Mouse (Mus musculus): ENCODE measurements at regions not wholly inside any gene's neighbourhood (a gene's known extent, or its start where the extent isn't known, plus 50 kb on each side); places are given as distances from the start of the nearest gene placed in this dataset.
"Not testable (repeated sequence)": the region's sequence is repeated elsewhere in the genome, so short reads cannot be mapped to it uniquely, and the experiment has no call there.

DNA sequence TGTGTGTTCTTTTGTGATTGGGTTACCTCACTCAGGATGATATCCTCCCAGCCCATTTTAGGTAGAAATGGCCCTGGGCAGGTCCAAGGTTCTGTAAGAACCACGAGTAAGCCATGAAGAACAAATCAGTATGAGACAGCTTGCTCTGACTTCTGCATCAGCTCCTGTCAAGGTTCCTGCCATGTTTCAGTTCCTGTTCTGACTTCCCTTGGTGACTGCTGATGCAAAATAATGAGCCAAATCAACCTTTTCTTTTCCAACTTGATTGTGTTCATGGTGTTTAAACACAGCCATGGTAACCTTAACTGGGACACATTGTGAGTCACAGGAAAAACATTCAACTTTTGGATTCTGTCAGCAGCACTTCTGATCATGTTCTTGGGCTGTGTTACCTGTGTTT lies 667.4 kb upstream of the Igfbp7 start:
- DNase-seq (ENCODE audit: low spot score in 2 of 2), result no peak

DNA sequence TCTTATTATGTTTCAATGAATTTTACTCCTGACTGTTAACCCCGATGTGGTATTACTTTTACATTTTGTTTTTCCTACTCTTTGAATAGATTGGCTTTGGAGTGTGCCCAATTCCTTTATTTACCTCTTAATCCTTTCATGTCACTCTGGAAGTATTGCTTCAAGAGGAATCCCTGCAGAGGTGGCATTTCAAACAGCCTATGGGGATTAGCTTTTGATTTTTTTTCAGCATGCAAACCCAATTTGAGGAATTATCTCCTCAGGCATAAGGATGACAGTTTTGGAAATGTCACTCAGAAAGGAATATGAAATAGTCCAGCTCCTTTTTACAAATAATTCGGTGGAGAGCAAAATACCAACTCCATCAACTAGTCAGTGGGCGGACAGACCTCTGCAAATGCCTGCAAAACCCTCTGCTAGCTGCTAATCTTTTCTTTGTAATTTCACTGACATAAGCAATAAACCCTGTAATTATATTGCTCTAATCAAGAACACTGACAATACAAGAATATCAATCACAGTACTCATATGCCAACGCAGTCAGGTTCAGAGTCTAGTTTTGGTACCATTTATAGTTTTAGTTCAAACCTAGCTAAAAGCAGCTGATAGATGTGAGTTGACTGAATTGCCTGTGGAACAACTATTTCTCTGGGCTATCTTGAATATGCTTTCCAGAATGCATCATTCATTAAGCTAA lies 624.9 kb upstream of the Igfbp7 start:
- no peak for DNase-seq (ENCODE audit: low spot score in 2 of 2)

DNA sequence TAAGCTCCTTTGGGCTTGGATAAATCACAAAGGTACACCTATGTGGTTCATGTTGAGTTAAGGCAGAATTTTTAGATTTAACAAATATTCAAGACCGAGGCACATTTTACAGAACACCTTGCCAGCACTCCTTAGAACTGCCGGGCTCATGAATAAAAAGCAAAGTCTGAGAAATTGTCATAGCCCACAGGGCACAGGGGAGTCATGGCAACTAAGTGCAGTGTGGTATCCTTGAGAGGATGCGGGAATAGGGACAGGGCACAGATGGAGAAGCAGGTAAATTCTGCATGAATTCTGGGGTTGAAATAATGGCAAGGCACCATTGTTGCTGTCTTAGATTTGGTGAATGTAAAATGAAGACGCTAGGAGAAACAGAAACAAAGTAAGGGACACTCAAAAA lies 609.7 kb upstream of the Igfbp7 start:
- no peak for DNase-seq (ENCODE audit: low spot score in 2 of 2)

DNA sequence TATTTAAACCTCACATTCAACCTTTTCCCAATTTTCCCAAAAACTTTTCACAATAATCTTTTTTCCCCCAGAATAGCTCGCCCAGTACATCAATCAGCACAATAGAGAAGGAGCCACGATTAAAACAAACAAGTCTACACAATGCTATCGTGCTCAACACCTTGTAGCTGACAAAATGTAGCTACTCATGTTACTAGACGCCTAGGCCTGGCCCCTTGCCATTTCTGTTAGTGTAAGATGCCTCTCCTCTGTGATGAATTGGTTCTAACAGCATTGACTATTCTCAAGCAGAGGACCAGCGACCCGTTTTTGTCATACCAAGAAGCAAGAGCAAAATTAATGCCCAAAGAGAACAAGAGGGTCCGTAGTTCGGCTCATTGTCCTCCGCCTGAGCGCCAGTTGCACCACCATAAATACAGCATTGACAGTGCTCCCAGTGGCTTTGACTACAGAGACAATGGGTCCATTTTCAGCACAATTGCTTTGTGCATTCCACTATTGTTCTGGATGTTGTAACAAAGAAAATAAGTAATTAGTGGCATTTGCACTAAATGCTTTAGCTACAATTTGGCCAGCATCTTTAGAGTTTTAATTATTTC lies 578.7 kb upstream of the Igfbp7 start:
- DNase-seq (ENCODE audit: low spot score in 2 of 2), result no peak

DNA sequence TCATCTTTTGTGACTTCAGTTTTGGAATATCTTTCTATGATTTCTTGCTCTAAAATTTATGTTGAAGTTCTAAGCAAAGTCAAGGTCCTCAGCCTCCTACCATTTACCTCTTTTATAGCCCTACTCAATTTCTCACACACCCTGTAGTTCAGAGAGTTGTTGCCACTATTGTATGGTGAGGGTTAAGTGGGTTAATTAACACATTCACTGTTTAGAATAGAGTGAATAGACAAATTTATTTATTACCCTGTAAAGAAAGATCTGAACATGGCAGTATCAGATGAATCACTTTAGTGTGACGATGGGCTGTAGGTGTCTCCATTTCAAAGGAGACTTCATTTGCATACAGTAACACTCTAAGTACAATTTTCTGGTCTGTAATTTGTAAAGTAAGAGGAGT lies 577.4 kb upstream of the Igfbp7 start:
- no peak for DNase-seq (ENCODE audit: low spot score in 2 of 2)

DNA sequence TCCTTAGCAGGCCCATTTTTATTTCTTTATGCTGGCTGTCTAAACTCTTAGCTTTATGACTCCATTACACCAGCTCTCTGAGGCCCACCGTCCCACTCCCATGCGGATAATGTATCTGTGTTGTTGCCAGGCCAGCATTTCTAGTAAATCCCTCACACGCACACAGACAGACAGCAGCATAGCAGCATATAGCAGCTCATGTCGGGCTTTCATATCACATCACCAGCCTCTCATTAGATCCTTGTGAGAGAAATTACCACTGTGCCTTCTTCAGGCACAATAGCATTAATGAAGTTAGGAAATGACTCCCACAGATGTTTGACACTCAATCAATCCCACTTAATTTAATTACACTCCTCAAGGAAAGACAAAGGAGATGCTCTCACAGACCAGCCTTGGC lies 532.2 kb upstream of the Igfbp7 start:
- not testable (repeated sequence) for DNase-seq (ENCODE audit: low spot score in 2 of 2)

DNA sequence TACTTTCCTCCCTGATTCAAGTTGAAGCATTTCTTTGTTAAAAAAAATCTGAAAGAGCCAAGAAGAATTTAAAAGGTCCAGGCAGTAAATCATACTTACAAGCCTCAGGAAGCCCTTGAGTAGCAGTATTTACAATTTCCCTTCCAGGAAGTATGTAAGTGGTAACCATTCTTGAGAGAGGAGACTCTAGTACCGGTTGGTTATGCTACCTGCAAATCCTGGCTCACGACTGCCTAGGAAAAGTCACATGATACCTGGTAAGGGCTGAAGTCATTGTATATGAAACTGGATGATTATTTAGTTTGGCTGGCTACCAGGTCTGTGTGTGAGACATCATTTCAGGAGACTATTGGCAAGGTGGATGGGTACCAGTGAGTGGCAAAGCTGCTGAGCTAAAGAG lies 524.0 kb upstream of the Igfbp7 start:
- DNase-seq (ENCODE audit: low spot score in 2 of 2), result no peak

DNA sequence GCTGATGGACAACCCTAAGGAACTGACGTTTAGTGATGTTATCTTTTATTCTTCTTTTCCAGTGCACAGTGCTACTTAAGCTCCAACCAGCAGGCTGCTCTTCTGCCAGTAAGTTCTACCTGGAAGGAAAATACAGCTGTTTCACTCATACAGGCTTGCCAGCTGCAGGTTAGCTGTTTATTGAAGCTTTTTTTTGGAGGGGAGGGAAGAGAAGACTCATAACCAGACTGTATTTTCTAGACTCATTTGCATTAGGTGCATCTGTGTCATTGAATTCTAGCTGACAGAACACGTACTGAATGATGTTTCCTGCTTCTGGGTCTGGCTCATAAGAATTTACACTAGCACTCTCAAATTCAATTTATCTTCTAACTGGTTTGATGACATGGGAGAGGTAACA lies 513.3 kb upstream of the Igfbp7 start:
- no peak for DNase-seq (ENCODE audit: low spot score in 2 of 2)

DNA sequence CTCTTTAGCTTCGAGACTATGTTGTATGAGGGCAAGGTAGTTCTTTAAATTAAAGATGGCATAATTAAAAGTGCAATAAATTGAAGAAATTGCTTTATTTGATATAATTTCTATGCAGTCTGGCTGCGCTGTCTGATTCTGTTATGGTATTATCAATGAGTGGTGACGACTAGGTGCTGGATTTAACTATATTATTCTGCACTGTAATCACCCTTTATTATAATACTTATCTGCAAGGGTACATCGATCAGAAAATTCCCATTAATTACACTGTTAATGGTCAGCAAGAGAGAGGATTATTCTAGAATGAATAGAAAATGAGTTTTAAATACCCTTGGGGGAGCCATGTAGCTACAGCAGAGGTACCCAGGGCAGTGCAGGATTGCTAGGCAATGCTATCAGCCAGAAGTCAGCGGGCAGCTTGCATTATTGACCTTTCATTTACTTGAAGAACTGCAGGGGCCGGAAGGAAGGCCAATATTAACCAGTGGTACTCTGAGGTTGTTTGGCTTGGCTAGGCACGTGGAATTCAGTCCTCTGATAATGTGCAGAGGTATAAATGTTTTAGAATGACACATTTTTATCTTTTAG lies 509.3 kb upstream of the Igfbp7 start:
- DNase-seq (ENCODE audit: low spot score in 2 of 2), result no peak

DNA sequence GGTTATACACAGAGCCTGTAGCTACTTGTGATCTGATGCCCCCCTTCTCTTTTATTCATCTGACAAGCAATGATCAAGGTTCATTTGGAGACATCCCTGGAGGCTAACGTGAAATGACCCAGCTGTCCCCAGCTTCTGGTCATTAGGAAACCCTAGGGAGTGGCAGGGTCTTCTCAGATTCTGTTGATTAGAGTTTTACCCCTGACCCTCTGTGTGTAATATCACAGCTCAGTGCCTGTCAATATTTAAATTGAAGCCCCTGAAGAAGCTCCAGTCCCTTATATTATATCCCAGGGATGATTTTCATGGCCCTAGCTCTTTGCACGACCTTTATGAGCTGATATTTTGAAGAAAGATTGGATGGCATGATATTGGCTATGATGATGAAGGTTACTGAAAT lies 508.5 kb upstream of the Igfbp7 start:
- no peak for DNase-seq (ENCODE audit: low spot score in 2 of 2)

DNA sequence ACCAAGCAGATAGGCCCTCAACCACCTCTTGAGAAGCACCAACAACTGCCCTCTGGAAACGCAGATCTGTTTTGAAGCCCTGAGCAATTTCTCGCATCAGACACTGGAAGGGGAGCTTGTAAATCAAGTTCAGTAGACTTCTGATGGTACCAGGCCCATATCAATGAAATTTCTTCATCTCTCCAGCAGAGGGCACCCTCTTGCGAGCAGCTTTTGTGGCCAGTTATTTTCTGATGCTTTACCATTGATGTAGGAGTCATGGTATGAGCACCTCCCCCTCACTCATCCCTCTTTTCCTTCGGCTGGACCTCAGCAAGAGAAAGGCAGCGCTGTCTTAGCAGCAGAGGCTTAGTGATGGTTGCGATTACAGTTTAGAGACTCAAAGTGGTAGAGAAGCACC lies 501.4 kb upstream of the Igfbp7 start:
- no peak for DNase-seq (ENCODE audit: low spot score in 2 of 2)

DNA sequence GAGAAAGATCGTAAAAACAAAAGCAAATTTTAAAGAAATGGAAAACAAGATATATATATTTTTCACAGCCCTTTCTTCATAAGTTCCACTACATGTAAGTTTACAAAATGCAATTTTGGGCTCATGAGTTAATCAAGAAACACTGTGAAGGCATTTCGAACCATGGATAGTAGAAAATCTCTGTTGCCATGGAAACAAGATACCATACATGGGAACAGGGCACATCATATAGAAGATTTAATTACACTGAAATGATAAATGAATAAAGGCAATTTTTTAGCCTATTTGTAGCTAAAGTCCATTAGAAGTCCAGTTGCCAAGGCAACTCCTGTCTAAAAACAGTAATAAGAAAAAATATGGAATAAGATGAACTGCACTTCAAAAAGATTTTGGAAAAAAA lies 484.2 kb upstream of the Igfbp7 start:
- DNase-seq (ENCODE audit: low spot score in 2 of 2), result not testable (repeated sequence)

DNA sequence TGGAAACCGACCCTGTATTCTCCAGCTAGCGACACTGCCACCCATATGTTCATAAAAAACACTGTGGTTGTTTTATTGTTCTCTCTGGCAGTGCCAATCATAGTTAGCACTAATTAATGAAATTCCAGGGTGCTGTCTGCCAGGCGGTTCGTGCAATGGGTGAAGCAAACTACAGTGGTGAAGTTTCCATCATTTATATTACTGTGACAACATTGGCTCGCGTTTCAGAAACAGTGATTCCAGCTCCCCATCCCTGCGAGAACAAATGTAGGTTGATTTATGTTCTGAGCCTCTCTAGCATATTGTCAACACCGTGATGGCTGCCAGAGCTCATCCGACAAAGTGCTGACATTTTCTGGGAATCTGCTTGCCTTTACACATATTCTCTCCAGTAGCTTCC lies 480.7 kb upstream of the Igfbp7 start:
- no peak for DNase-seq (ENCODE audit: low spot score in 2 of 2)

DNA sequence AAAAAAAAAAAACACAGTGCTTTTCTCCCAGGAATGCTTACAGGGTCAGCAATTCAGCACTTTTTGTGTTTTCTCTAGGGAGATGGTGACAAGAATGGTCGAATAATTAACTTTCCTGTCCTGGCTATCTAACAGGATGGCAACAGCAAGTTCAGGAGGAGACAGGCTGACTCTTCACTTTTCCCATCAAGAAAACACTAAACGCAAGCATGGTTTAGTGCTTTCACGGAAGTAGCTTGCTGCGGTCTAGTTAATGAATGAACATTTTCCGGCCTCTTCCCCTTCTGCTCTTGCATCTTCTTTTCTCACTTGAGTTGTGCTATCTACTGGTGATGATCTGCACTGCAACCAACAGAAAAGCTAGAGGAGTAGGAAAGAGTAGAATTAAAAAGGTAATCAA lies 463.6 kb upstream of the Igfbp7 start:
- DNase-seq (ENCODE audit: low spot score in 2 of 2), result no peak

DNA sequence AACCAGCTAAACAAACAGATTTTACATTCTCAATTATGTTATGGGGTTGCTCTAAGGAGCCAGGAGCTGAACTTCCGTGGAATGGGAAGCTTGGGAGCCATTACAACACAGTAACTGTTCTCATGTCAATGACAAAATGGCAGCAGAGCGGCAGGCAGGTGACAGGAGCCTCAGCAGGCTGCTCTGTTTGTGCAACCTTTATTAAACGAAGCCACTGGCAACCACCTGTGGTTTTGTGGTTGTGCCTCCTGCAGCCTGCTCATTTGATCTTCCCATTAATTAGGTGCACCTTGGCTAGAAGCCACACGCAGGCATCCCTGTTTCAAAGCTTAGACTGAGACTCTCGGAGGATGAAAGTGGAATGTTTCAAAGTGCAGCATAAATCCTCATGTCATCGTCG lies 457.5 kb upstream of the Igfbp7 start:
- DNase-seq (ENCODE audit: low spot score in 2 of 2), result no peak

DNA sequence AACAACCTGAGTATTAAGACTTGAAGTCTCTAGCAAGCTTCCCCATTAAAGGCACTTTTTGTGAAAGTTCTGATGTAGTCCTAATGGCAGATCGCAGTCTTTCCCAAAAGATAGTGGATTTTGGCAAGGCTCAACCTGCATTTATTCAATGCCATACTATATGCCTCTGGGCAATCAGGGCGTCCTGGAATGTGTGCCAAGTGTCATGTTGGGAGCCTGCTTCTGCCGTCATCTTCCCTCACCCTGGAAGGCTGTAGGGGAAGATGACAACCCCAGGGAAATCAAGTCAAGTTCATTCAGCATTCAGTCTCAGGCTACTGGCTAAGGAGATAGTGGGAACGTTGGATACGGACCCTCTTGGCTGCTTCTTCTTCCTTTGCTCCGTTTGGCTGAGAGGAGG lies 447.4 kb upstream of the Igfbp7 start:
- DNase-seq (ENCODE audit: low spot score in 2 of 2), result no peak

DNA sequence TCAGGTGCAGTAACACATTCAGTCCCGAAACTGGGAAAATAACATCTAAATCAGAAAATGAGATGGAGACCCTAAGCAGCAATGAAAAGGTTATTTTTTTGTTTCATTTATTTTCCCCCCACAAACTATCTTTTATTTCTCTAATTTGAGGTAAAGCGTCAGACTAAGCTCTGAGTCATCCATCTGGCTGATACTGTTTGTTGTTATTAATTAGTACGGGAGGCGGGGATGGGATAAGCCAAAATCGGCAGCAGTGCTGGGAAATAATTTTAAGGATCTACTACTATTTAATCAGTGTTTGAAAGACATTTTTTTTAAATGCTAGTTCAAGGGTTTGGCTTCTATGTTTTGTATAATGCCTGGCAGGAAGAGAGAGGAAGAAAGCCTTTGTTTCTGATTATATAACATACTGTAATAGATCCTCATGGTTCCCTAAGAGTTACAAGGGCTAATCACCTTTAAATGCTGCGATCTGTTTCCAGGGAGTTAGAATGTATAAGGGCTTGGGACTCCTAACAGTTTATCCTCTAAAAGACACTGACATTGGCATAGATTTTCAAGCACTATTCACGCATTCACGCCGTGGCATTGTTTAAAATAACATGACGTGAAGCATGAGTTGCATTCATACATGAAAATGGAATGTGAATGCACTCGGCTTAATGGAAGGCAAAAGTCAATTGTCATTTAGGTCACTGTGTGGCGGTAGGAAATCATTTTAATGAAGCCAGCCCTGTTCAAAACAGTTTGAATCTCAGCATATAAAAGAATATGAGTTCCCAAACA lies 446.4 kb upstream of the Igfbp7 start:
- DNase-seq (ENCODE audit: low spot score in 2 of 2), result no peak

DNA sequence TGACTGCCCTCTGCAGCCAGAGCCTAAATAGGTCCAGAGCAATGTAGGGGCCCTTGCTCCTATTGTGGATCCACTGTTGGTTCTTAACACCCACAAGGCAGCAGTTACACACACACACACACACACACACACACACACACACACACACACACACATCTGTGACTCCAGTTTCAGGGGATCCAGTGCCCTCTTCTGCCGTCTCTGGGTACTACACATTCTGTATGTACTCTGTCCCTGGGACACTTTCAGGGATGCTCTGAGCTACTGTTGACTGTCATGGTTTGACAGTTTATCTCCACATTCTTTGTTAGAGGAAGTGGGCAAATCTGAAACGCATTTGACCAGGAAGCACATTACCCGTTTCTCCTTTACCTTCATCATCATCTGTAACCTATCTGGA lies 443.8 kb upstream of the Igfbp7 start:
- no peak for DNase-seq (ENCODE audit: low spot score in 2 of 2)

DNA sequence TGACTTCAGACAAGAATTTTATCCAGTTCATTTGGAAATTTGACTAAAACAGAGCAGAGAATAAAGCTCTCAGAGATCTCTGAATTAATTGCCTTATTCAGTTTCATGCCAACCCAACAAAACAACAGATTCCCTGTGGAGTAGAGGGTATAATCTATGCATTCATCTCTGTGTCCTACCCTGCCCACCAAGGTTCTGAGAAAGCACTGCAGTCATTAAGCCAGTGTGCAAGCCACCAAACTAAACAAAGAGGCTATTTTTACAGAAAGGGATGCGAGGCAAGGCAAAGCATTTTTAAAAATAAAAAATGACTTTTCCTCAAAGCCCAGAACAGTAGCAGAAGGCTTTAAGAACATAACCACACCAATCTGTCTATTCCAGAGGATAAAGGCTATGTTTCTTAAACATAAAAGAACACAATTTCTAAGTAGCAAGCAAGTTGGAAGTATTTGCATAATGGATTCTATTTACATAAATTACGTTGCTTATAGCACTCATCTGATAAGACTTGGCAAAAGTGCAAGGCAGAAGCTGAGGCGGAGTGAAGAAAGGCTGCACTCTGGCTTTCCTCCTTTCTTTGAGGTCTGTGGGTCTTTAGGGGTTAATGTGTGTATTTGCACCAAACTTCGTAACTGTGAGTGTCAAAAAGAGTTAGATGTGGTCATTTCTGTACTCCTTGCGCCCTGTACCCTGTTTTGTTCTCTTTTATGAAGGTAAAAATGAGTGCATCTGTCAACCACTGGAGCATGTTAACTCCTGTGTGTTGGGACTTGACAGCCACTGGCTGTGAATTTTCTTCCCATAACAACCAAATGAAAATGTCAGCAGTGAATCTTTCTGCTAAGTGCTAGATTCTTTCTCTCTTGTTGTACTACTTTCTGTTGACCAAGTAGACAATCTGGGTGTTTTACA lies 430.6 kb upstream of the Igfbp7 start:
- no peak for DNase-seq (ENCODE audit: low spot score in 2 of 2)

DNA sequence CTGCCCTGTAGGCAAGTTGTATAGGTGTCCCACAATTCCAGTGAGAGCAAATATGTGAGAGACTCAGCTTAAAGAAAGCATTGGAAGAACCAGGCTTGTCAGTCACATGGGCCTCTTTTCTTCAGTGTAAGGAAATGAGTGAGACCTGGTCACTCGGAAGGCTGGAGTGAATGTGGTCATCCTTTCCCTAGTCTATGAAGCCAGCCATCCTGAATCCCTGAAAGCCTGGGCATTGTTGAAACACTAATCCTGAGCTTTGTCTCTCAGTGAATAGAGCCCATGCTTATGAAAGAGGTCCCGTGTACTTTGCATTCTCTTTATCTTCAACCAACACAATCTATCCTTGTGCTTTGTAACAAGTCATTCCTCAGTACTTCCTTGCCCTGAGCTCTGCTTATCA lies 420.1 kb upstream of the Igfbp7 start:
- no peak for DNase-seq (ENCODE audit: low spot score in 2 of 2)

DNA sequence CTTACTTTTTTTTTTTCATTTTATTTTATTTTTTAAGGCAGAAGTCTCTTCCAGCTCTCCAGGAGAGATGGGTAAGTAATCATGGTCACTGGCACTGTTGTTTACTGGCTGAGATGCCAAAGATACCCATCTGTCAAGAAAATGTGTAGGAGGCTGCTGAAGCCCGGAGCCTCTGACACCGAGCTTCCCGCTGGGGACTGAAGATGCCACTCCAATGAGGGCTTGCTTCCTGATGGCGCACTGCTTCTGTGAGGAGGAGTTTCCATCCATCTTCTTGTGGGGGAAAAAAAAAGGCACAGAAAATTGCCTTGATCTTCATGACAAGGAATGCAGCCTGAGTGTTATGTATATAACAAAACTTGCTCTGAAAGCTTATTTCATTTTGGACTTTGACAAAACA lies 418.2 kb upstream of the Igfbp7 start:
- no peak for DNase-seq (ENCODE audit: low spot score in 2 of 2)

DNA sequence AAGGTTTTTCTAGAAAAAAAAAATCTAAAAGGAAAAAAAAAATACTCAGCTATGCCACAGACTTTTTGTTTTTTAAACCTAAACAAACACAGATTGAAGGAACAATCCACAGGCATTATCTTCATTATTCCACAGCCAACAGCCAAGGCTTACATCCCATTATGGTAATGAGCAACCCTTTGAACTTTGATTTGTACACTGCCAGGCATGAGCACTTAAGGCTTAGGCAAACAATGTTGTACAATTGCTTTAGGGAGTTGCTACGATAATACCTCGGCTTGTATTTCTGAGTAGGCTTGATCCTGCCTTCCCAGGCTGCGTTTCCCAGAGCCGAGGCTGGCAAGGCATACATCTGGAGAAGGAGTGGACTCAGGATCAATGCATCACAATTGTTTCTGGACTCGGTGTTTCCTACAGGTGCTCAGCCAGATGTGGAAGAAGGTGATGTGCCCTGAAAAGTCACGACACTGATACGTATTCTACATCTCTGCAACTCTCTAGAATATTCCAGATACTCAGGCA lies 409.0 kb upstream of the Igfbp7 start:
- DNase-seq (ENCODE audit: low spot score in 2 of 2), result no peak

Data from spleen, postnatal 4 days (tissue).